Mouse (Mus musculus): ENCODE measurements around the gene Ntng2. TPM values are rescaled to one million over a fixed set of nuclear protein-coding genes. Genes with fewer than 3 reads are reported as not detected.

Ntng2 gene
- 51.7 and 54.1 TPM in 2 replicates for polyA plus RNA-seq (2012; rRNA removed)

DNA sequence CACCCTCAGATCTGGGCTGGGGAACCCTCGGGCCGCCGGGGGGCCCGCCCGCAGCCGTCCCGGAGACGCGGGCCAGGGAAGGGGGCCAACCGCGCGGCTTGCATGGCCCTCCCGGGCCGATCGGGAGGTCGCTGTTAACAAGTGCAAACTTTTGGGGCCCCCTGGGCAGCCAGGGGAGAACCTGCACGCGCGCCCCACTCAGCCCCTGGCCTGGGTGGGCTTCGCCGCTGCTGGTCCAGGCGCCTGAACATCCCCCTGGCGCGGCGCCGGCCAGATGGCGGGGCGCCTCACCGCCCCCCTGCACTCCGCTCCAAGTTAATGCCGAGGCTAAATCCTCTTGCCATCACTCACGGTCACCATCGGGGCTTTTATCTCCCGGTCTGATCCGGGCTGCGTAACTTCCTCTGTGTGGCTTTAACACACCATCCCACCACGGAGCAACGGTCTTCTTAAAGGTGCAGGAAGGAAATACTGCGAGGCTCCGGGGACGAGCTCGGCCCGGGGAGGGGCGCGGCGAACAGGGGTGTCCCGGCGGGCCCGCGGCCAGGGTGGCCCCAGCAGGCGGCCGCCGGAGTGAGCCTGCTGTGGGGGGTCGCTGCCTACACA, at the start of gene Ntng2:
Ntng2 (minus strand) TSS at position 407 of the 606 bp plus-strand sequence.
- H3K4me1 ChIP-seq (ENCODE audit: control insufficient read depth, insufficient read depth, low read length): no peaks in the 10 kb centered on the region
- peak within 1 kb of the TSS; percentile 84 for H3K27ac ChIP-seq (ENCODE audit: insufficient read depth, low read length)
- TF ChIP-seq CTCF (IDR thresholded peaks at IDR 0.05; ENCODE audit: extremely low read depth, insufficient read depth, low read length) (no peak), POLR2A (IDR thresholded peaks at IDR 0.05; ENCODE audit: extremely low read depth, insufficient read depth, low read length) (peak; percentile 58)

DNA sequence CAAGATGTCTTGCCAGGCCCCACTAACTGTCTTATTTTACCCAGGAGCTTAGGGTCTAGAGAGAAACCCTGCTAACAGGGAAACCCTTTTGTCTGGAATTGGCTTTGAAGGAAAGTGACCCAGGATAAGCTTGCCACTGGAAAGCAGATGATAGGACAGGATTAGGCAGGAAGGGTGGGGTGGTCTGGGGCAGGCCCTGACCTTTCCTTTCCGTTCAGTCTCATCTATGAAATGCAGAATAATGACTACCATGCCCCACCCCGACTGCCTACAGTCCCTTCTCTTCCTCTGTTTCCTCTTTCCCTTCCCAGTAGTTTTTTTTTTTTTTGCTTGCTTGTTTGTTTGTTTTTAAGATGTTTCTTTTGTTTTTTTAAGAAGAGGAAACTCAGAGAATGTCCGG, 42.8 kb upstream of the Ntng2 start:
- Histone ChIP-seq H3K27ac (ENCODE audit: insufficient read depth, low read length) (no peak overlapping the region), H3K4me3 (ENCODE audit: insufficient read depth, low read length) (no peak overlapping the region), H3K4me1 (ENCODE audit: control insufficient read depth, insufficient read depth, low read length) (no peaks in the 10 kb centered on the region)
- TF ChIP-seq POLR2A (IDR thresholded peaks at IDR 0.05; ENCODE audit: extremely low read depth, insufficient read depth, low read length): no peak
- no peak for TF ChIP-seq CTCF (IDR thresholded peaks at IDR 0.05; ENCODE audit: extremely low read depth, insufficient read depth, low read length)

More for the DNA sequence above, at the start of gene Ntng2:
- peak within 1 kb of the TSS; percentile 52 for H3K4me3 ChIP-seq (ENCODE audit: insufficient read depth, low read length)

DNA sequence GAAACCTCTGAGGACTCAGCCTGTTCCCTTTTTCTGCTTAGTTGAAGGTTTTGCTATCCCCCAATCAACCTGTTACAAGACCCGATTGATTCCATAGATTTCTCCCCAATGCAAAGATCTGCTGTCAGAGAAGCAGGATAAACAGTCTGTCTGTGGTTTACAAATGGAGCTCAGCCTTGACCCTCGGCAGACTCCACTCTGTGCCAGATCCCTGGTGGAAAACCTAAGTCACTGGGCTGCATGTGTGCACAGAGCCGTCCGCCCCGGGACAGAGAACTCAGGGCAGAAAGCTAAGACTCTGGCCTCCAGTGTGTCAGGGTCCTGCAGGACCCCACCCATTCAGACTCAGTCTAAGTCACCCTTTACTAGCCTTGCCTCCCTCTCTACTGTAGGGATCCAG, 34.8 kb upstream of the Ntng2 start:
- no peak for TF ChIP-seq CTCF (IDR thresholded peaks at IDR 0.05; ENCODE audit: extremely low read depth, insufficient read depth, low read length)
- no peak for TF ChIP-seq POLR2A (IDR thresholded peaks at IDR 0.05; ENCODE audit: extremely low read depth, insufficient read depth, low read length)
- H3K27ac ChIP-seq (ENCODE audit: insufficient read depth, low read length): no peak overlapping the region
- H3K4me3 ChIP-seq (ENCODE audit: insufficient read depth, low read length): no peak overlapping the region
- no peaks in the 10 kb centered on the region for H3K4me1 ChIP-seq (ENCODE audit: control insufficient read depth, insufficient read depth, low read length)

DNA sequence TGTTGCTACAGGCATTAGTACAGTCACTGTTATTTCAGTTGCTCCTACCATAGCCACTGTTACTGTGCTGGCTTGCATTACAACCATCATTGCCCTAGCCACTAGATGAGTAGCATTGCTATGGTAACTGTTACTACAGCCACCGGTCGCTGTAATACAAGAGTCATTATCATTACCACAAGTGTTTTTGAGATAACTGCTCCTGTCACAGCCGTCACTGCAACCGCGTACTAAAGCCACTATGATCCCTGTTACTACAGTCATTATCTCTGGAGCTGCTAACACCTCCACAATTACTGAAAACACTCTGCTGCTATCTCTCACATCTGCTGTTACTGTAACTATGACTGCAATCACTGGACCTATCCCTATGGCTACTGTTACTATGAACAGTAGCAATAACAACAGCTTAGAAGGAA, 24.9 kb upstream of the Ntng2 start:
- H3K27ac ChIP-seq (ENCODE audit: insufficient read depth, low read length): no peak overlapping the region
- no peak overlapping the region for H3K4me3 ChIP-seq (ENCODE audit: insufficient read depth, low read length)
- no peaks in the 10 kb centered on the region for H3K4me1 ChIP-seq (ENCODE audit: control insufficient read depth, insufficient read depth, low read length)
- TF ChIP-seq POLR2A (IDR thresholded peaks at IDR 0.05; ENCODE audit: extremely low read depth, insufficient read depth, low read length) (no peak), CTCF (IDR thresholded peaks at IDR 0.05; ENCODE audit: extremely low read depth, insufficient read depth, low read length) (no peak)

DNA sequence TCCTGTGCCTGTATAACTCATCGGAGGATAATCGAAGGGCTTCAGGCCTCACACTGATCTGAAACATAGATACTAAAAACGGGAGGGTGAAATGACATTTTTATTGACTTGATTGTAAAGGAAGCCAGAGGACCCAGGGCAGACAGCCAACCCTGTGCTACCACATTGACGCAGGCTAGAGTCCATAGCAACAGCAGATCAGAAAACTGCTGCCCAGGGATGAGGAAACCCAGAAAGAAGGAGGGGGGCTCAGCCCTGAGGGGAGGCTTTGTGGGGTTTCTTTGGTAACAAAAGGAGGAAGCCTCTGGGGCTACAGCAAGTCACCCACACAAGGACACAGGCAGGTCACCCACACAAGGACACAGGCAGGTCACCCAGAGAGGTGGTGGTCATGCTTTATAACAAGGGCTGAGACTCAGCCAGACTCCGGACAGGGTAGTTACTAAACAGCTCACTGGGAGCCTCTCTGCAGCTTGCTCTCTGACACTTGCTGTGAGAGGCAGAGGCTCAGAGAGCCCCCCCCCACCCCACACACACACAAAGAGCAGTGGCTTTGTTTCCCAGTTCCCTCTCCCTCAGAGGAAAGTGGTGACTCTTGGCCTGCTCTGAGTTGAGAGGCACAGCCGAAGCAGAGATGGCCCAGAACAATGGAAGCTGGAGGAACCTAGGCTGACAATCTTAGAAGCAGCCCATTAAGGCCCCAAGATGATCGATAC, 19.2 kb upstream of the Ntng2 start:
- Histone ChIP-seq H3K27ac (ENCODE audit: insufficient read depth, low read length) (no peak overlapping the region), H3K4me1 (ENCODE audit: control insufficient read depth, insufficient read depth, low read length) (no peaks in the 10 kb centered on the region), H3K4me3 (ENCODE audit: insufficient read depth, low read length) (no peak overlapping the region)
- TF ChIP-seq POLR2A (IDR thresholded peaks at IDR 0.05; ENCODE audit: extremely low read depth, insufficient read depth, low read length) (no peak), CTCF (IDR thresholded peaks at IDR 0.05; ENCODE audit: extremely low read depth, insufficient read depth, low read length) (no peak)

DNA sequence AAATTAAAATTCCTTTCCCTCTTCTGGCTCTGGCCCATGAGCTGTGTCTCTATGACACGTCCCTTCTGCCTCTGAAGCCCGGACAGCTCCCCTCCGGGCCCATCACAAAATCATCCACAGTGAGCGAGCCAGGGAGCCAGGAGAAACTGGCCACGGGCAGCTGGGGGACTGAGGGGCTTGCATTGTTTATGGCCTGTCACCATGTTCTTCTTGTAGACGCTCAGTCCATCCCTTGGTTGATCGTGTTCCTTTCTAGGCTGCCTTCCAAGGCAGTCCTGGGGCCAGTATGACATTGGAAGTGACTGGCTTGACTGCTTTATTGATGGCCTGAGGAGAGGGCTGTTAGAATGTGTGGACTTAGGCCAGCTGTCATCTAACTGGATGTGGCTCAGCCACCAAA, 18.3 kb upstream of the Ntng2 start:
- no peak for TF ChIP-seq CTCF (IDR thresholded peaks at IDR 0.05; ENCODE audit: extremely low read depth, insufficient read depth, low read length)
- TF ChIP-seq POLR2A (IDR thresholded peaks at IDR 0.05; ENCODE audit: extremely low read depth, insufficient read depth, low read length): no peak
- Histone ChIP-seq H3K4me1 (ENCODE audit: control insufficient read depth, insufficient read depth, low read length) (no peaks in the 10 kb centered on the region), H3K27ac (ENCODE audit: insufficient read depth, low read length) (no peak overlapping the region), H3K4me3 (ENCODE audit: insufficient read depth, low read length) (no peak overlapping the region)

DNA sequence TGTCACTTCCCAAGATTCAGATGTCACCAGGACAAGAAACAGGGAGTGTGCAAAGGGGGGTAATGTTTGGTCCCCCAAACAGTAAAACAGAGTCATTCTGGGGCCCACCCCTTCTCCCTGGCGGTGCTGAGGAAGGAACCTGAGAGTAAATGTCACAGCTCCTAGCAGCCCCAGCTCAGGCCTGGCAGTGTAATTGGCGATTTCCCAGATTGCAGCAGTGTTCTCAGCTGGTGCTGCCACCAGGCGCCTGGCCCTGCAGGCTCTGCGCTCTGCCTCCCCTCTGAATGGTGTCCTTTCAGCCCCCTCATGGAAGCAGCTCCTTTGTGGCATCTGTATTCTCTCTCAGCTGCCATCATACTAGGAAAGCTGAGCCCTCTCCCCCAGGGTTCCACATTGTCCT, 14.0 kb upstream of the Ntng2 start:
- Histone ChIP-seq H3K27ac (ENCODE audit: insufficient read depth, low read length) (0 out of 2 replicates have a peak overlapping the region, but pooled peaks have one; percentile 23), H3K4me3 (ENCODE audit: insufficient read depth, low read length) (no peak overlapping the region), H3K4me1 (ENCODE audit: control insufficient read depth, insufficient read depth, low read length) (no peaks in the 10 kb centered on the region)
- no peak for TF ChIP-seq POLR2A (IDR thresholded peaks at IDR 0.05; ENCODE audit: extremely low read depth, insufficient read depth, low read length)
- TF ChIP-seq CTCF (IDR thresholded peaks at IDR 0.05; ENCODE audit: extremely low read depth, insufficient read depth, low read length): no peak

DNA sequence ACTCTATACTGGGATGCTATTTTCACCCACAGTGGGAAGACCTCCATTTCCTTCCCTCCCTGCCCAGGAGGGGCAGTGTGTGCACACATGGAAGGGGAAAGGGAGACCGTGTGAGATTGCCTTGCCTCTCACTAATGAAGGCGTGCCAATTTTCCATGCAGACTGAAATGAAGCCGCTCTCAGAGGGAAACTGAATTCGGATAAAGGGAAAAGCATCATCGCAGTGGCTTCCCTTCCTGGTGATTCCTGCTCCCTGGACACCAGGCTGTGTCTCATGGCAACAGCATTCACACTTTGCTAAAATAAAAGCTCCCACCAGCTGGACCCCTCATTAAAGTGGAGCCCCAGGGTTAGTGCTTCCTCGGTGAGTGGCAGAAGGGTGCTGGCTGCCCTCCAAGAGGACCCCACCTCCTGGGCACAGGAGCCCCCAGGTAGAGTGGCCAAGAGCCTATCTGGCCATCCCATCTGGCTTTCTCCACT, 9.7 kb upstream of the Ntng2 start:
- Histone ChIP-seq H3K4me3 (ENCODE audit: insufficient read depth, low read length) (no peak overlapping the region), H3K27ac (ENCODE audit: insufficient read depth, low read length) (no peak overlapping the region), H3K4me1 (ENCODE audit: control insufficient read depth, insufficient read depth, low read length) (no peaks in the 10 kb centered on the region)
- peak; percentile 52 for TF ChIP-seq CTCF (IDR thresholded peaks at IDR 0.05; ENCODE audit: extremely low read depth, insufficient read depth, low read length)
- TF ChIP-seq POLR2A (IDR thresholded peaks at IDR 0.05; ENCODE audit: extremely low read depth, insufficient read depth, low read length): no peak

DNA sequence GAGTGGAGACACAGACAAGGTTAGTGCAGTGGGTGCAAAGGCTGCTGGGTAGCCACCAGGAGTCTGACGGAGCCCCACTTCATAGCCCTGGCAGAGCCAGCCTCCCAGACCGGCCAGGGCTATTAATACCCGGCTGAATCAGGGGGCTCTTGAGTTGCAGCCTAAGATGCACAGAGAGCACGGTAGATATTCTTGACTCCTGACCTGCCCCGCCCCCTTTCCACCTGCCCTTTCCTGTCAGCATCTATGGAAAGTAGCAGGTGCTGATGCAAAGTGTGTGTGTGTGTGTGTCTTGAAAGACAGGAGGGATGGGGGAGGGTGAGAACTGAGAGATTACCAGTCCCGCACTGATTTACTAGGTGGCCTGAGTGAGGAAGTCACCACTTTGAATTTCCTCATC, 8.3 kb upstream of the Ntng2 start:
- no peak overlapping the region for H3K27ac ChIP-seq (ENCODE audit: insufficient read depth, low read length)
- H3K4me1 ChIP-seq (ENCODE audit: control insufficient read depth, insufficient read depth, low read length): no peaks in the 10 kb centered on the region
- TF ChIP-seq CTCF (IDR thresholded peaks at IDR 0.05; ENCODE audit: extremely low read depth, insufficient read depth, low read length): no peak
- TF ChIP-seq POLR2A (IDR thresholded peaks at IDR 0.05; ENCODE audit: extremely low read depth, insufficient read depth, low read length): no peak
- H3K4me3 ChIP-seq (ENCODE audit: insufficient read depth, low read length): no peak overlapping the region

Measured in cortical plate, adult 2 months (tissue).